Mouse (Mus musculus) lung, embryonic 16.5 days (tissue): ENCODE data around the gene Acot4. TPM values are rescaled to one million over a fixed set of nuclear protein-coding genes. Genes with fewer than 3 reads are reported as not detected.
"Not testable (repeated sequence)": the region's sequence is repeated elsewhere in the genome, so short reads cannot be mapped to it uniquely, and the experiment has no call there.

Source experiments
- ATAC-seq: fragments of 200-750 bp; cut with Nextera tagmentation; 2 replicates; pipeline ENCODE4 v1.8.0; 2017; ENCODE audit warnings: low read depth, mild to moderate bottlenecking, moderate library complexity
- H3K27ac ChIP-seq: fragments of 300-500 bp; sonication (generic); 2 replicates; pipeline ENCODE4 v1.5.1; 2014; ENCODE audit warnings: mild to moderate bottlenecking, control low read depth, low read length
- H3K27me3 ChIP-seq: fragments of 300-500 bp; sonication (generic); 2 replicates; pipeline ENCODE4 v1.6.1; 2014; ENCODE audit warnings: low read depth, low read length, mixed read lengths; ENCODE audit not compliant: control insufficient read depth, insufficient read depth
- H3K36me3 ChIP-seq: fragments of 300-500 bp; sonication (generic); 2 replicates; pipeline ENCODE4 v1.6.1; 2014; ENCODE audit warnings: low read length; ENCODE audit not compliant: control insufficient read depth, insufficient read depth
- H3K4me1 ChIP-seq: fragments of 300-500 bp; sonication (generic); replicated peaks from 2 replicates; pipeline ENCODE4 v1.6.1; 2014; ENCODE audit warnings: low read length, mixed read lengths; ENCODE audit not compliant: control insufficient read depth, insufficient read depth
- H3K4me2 ChIP-seq: fragments of 300-500 bp; sonication (generic); 2 replicates; pipeline ENCODE4 v1.6.1; 2014; ENCODE audit warnings: low read depth, low read length, control low read depth
- H3K4me3 ChIP-seq: fragments of 300-500 bp; sonication (generic); 2 replicates; pipeline ENCODE4 v1.5.1; 2014; ENCODE audit warnings: mild to moderate bottlenecking, low read length, control low read depth
- H3K9ac ChIP-seq: fragments of 300-500 bp; sonication (generic); 2 replicates; pipeline ENCODE4 v1.6.1; 2014; ENCODE audit warnings: low read length, control low read depth
- H3K9me3 ChIP-seq: fragments of 300-500 bp; sonication (generic); 2 replicates; pipeline ENCODE4 v1.6.1; 2016; ENCODE audit warnings: low read length; ENCODE audit not compliant: control insufficient read depth
- WGBS: fragments of 180-500 bp; shearing (Covaris S2); extraction: QIAGEN DNeasy Blood & Tissue Kit; methylation state at CpG from one replicate; pipeline ENCODE4 v1.1.7; 2014; 5-methylcytosine and 5-hydroxymethylcytosine counted together
- polyA plus RNA-seq: library from polyadenylated mRNA; unstranded; fragments of >200 nt; fragmentation: Nextera tagmentation; extraction: Ambion mirVana; gene quantifications from 2 replicates; pipeline ENCODE4 v1.2.1, GENCODE M21; 2015

The Acot4 gene
- polyA plus RNA-seq, 1 experiment from 2014 or later = 0.58 TPM

DNA sequence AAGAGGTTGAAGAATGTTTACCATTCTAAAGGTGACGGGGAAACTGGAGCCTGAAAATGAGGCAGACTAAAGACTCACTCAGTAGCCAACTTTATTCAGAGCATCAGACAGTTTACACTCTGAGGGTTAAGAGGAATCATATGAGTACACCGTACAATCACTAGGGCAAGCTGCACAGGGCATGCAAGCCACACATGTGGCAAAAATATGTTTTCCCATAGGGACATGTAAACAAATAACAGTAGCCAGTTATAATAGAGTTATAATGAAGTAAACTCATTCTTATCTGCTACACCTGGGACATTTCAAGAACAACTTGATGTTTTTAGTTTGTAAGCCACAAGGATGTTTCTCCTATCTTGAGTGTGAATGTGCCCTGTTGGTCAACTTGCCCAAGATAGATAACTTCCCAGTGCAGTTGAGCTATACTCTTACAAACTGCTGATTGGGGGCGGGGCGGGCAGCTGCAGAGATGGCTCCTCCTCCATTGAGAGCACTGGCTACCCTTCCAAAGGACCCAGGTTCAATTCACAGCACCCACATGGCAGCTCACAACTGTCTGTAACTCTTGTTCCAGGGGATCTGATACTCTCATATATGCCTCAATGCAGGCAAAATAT lies 39.3 kb downstream of the Acot4 start:
- no peaks in the 10 kb centered on the region for H3K27me3 ChIP-seq
- no peak for ATAC-seq
- H3K27ac ChIP-seq = no peak overlapping the region
- H3K4me3 ChIP-seq = no peak overlapping the region
- H3K9ac ChIP-seq = no peak overlapping the region
- H3K4me1 ChIP-seq = no peaks in the 10 kb centered on the region
- no peak overlapping the region for H3K4me2 ChIP-seq
- WGBS = 74% methylated on average over 4 of the region's 4 CpGs
- H3K36me3 ChIP-seq = no peaks in the 10 kb centered on the region
- H3K9me3 ChIP-seq = no peaks in the 10 kb centered on the region

DNA sequence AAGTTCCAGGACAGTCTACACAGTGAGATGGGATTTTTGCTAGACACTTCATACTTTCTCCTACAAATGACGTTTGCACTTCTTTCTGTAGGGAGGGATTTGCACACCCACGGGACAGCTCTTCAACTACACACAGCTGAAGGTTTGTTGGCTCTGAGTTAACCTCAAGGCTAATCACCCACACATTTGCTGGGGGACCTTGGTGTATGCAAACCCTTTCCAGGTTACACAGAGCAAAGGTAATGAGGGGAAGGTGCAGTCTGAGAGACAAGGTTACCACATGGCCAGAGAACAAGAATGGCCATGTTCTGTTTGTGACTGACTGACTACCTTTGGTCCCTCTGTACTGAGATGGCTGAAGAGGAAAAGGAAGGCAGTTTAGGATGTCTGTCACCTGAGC lies 45.7 kb downstream of the Acot4 start:
- peaks cover 3% of the 10 kb centered on the region; the same call in 1 of the 2 replicates for H3K9me3 ChIP-seq
- no peaks in the 10 kb centered on the region for H3K27me3 ChIP-seq
- H3K4me1 ChIP-seq = no peaks in the 10 kb centered on the region
- H3K36me3 ChIP-seq = no peaks in the 10 kb centered on the region
- H3K4me3 ChIP-seq = no peak overlapping the region
- 69% methylated on average over 2 of the region's 2 CpGs for WGBS
- H3K9ac ChIP-seq = no peak overlapping the region
- no peak overlapping the region for H3K4me2 ChIP-seq
- H3K27ac ChIP-seq = no peak overlapping the region
- ATAC-seq = no peak

DNA sequence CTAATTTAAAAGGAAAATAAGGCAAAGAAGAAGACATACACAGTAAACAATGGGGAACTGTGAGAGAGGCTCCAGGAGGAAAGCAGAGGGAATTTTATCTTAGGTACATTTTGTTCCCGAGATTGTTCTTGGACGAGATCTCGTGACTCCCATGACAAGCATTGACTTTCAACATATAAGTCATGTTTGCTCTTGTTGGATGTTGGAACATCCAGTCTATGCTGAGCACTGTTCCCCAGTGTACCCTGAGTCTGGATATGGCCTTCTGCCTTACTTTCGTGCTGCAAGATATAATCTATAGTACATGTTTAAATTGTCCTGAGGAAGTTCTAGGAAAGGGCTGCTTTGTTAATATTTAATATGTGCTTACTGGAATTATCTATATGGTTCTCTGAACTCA lies 46.4 kb downstream of the Acot4 start:
- WGBS = 59% methylated on average over 4 of the region's 4 CpGs
- no peak overlapping the region for H3K9ac ChIP-seq
- peaks cover 3% of the 10 kb centered on the region; the same call in 1 of the 2 replicates for H3K9me3 ChIP-seq
- no peaks in the 10 kb centered on the region for H3K4me1 ChIP-seq
- no peak overlapping the region for H3K27ac ChIP-seq
- H3K36me3 ChIP-seq = no peaks in the 10 kb centered on the region
- H3K4me3 ChIP-seq = no peak overlapping the region
- ATAC-seq = no peak
- H3K4me2 ChIP-seq = no peak overlapping the region
- H3K27me3 ChIP-seq = no peaks in the 10 kb centered on the region

DNA sequence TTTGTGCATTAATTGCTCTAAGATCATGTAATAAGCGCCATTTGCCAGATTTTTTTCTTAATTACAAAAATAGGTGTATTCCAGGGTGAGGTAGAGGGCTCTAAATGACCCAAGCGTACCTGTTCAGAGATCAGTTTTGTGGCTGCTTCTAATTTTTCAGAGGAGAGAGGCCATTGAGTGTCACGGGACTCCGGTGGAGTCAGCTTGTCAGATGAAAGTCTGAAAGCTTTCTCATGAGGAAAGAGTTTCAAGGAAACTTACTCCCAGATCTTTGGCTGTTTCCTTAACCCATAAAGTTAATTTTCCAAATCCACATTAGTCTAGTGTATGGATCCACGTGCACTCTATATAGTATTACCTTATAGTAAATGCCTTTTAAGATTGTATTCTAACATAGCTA lies 56.5 kb downstream of the Acot4 start:
- H3K4me1 ChIP-seq, H3K4me3 ChIP-seq, H3K36me3 ChIP-seq, H3K27me3 ChIP-seq, H3K9ac ChIP-seq, H3K27ac ChIP-seq, ATAC-seq, H3K4me2 ChIP-seq, H3K9me3 ChIP-seq: not testable (repeated sequence)
- WGBS = 90% methylated on average over 5 of the region's 5 CpGs

Other genes with a start within 250 kb of the Acot4 start
- gene Numb, start 116.4 kb upstream of the Acot4 start, polyA plus RNA-seq = 46.1 and 46.6 TPM in 2 replicates
- gene Riox1, start 87.8 kb upstream of the Acot4 start, polyA plus RNA-seq = 8.1 and 8.9 TPM in 2 replicates
- gene Heatr4, start 53.5 kb upstream of the Acot4 start, polyA plus RNA-seq = not detected in 2 replicates
- gene Acot2, start 50.5 kb upstream of the Acot4 start, polyA plus RNA-seq = 40.9 and 43.6 TPM in 2 replicates
- 82.2 and 86.7 TPM in 2 replicates for gene Acot1, start 28.9 kb upstream of the Acot4 start, polyA plus RNA-seq
- not detected in 2 replicates for gene Gm49366, start 556 bp downstream of the Acot4 start, polyA plus RNA-seq
- gene Acot3, start 13.8 kb downstream of the Acot4 start, polyA plus RNA-seq = 0.11 and 0.29 TPM in 2 replicates
- not detected in 2 replicates for gene Acot5, start 30.9 kb downstream of the Acot4 start, polyA plus RNA-seq
- 1.1 and 1.8 TPM in 2 replicates for gene Acot6, start 62.3 kb downstream of the Acot4 start, polyA plus RNA-seq
- 5.7 and 8.6 TPM in 2 replicates for gene Dnal1, start 76.0 kb downstream of the Acot4 start, polyA plus RNA-seq
- 2.0 and 2.2 TPM in 2 replicates for gene Pnma1, start 110.1 kb downstream of the Acot4 start, polyA plus RNA-seq
- gene Elmsan1, start 180.5 kb downstream of the Acot4 start, polyA plus RNA-seq = 11.1 and 12.1 TPM in 2 replicates
- gene Ptgr2, start 246.9 kb downstream of the Acot4 start, polyA plus RNA-seq = 29.1 and 31.3 TPM in 2 replicates